Mouse (Mus musculus): ENCODE data around the gene Cyp2f2.

The Cyp2f2 gene

DNA sequence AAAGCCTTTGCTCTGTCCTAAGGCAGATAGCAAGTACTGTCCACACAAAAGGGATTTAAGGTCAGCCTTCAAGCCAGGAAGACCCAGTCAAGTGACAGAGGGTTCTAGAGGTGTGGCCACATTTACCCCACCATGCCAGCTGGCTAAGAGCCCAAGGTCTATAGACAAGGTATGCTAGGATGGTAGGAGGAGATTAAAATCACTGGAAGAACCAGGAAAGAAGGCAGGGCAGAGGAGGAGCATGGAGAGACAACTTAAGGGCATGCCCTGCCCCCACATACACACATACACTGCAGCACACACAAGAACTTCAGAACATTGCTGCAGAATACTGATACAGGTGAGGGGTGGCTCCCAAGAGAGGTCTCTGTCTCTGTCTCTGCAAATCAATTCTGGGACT lies at the start of gene Cyp2f2:
Gene Cyp2f2 (plus strand): TSS at position 234 of the 400 bp plus-strand sequence.
- DNase-seq = no peak

DNA sequence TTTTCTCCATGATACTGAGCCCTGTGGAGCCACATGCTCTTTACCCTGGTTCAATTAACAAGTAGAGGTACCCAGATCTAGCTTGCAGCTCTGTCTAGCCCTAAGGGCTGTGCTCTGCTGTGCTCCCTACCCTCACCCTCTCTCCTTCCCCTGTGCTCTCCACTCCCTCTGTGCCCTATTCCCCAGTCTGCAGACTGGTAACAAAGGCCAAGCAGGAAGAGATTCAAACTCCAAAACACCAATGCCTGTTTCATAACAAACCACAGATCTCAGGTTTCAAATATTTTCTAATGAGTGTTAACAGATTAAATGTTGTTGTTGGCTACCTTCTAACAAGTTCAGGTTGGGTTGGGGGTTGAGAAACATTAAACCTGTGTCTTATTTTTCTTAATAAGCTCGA lies 41.1 kb upstream of the Cyp2f2 start:
- no peak for DNase-seq

DNA sequence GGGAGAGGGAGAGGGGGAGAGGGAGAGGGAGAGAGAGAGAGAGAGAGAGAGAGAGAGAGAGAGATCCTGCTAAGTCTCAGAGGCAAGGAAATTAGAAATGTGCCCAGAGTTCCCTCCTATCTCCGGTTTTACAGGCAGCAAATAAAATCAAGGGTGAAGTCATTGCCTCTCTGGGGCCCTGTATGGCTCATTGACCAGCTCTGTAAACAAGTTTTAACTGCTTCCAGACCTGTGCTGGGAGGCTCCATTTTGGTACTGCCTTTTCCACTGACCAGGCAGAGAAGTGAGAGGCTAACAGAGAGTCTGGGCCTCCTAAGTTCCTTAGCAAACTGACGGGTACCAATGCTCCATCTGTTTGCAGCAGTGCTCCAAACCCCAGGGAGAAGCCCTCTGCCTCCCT lies 38.1 kb upstream of the Cyp2f2 start:
- no peak for DNase-seq

DNA sequence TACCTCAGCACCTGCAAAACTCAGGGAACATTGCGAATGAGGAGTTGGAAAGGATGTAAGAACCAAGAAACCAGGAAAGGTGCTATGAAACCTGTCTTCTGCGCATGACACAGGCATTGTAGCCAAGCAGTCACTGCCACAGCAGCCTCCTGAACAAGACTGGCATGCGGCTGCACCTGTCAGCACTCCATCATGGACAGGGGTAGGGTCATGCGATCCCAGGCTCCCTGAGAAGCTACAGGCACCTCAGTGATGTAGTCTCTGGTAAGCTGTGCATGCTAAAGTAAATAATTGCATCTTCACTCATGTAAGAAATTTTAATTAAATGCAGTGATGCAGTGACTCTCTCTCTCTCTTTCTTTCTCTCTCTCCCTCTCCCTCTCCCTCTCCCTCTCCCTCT lies 28.7 kb upstream of the Cyp2f2 start:
- no peak for DNase-seq

DNA sequence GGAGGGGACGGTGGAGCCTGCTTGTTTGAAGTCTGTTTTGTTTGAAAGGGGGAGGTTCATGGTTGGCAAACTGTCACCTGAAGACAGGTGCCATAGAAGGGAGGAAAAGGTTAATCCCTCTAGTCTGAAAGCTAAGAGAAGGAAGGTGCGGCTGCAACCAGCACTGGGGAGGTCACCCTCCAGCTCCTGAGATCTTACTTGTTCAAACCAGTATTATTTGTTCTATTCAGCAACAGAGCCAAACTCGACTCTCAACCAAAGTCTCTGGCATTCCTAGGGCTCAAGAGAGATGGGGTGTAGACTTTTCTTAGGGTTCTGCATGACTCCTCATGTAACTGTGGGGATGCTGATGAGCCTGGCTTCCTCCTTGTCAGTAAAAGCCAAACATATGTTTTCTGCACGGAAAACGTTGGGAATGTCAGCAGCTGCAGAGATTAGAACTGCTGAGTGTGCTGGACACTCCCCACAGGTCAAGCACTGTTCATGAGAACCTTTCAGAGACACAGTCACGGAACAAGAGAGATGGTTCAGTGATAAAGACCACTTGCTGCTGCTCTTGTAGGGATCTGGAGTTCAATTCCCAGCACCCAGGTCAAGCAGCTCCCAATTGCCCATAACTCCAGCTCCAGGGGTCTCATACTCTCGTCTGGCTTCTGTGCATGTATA lies 27.5 kb upstream of the Cyp2f2 start:
- no peak for DNase-seq

DNA sequence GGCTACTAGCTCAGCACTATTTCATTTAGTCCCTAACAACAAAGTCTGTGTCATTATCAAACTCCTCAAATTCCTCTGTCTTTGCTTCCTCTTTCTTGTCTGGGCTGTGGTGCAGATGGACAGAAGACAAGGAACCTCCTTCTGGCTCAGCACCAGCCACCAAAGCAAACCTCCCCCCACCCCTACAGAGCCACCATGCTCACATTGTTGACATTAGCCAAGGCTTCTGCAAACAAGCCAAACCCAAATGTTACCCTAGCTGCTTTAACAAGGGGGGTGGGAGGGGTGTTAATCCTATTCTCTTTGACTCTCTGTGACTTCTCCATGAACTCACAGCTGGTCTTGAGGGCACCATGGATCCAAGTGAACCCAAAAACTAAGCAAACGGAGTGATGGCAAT lies 26.8 kb upstream of the Cyp2f2 start:
- DNase-seq = no peak

DNA sequence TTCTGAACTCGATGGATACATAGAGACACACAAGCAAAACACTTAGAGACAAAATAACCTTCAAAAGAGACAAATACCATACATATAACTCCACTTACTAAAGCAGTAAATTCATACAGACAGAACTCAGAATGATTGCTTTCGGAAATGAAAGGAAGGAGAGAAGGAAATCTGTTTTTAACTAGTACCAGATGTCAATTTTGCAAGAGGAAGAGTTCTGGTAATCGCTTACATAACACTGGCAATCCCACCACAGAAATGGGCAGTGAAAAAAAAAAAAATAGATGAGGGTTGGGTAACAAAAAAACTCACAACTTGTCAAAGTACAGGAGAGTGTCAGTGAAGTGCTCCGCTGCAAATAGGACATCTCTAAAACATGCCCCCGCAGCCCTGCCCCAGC lies 14.8 kb upstream of the Cyp2f2 start:
- no peak for DNase-seq

DNA sequence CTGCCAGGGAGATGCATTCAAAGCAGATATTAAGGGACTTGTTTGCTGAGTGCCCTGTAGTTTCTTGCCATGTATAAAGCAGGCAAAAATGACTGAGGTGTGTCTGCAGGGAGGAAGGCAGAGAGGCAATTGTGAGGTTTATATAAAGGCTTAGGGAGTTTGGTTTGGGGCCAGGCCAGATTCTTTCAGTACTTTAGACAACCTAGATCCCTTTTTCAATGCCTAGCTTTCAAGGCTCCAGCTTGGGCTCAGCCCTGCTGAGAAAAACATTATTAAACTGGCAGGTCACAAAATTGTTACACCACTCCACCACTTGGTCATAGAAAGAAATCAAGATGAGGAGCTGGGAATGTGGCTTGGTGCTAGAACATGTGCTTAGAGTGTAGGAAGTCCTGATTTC lies 9.4 kb upstream of the Cyp2f2 start:
- DNase-seq = no peak

DNA sequence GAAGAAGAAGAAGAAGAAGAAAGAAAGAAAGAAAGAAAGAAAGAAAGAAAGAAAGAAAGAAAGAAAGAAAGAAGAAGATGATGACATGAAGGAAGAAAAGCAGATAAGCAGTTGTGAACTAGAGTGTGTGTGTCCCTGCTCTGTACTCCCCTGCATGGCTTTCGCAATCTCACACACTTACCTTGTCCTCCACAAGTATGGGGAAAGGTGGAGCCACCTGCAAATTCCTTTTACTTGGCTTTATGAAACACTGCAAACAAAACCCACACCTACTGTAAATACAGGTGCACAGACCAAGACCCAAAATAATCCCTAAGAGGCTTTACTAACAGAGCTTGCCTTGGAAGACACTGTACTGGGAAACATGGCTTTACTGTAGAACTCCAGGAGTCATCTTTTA lies 8.7 kb upstream of the Cyp2f2 start:
- peak; percentile 29 for DNase-seq

DNA sequence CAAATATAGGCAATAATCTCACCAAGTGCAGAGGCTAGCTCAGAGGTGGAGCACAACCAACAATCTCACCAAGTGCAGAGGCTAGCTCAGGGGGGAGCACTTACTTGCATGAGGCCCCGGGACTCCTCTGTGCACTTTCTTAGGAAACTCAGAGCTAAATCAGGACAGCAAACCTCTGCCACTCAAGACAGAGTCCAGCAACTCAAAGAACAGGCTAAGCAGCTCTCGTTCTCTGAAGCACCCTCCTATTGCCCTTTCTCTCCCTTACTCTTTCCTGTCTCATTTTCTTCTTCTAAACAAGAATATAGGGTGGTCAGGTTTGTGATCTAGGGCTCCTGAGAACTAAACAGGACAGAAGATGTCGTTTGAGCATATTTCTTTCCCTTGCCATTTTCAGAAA lies 7.7 kb upstream of the Cyp2f2 start:
- DNase-seq = no peak

DNA sequence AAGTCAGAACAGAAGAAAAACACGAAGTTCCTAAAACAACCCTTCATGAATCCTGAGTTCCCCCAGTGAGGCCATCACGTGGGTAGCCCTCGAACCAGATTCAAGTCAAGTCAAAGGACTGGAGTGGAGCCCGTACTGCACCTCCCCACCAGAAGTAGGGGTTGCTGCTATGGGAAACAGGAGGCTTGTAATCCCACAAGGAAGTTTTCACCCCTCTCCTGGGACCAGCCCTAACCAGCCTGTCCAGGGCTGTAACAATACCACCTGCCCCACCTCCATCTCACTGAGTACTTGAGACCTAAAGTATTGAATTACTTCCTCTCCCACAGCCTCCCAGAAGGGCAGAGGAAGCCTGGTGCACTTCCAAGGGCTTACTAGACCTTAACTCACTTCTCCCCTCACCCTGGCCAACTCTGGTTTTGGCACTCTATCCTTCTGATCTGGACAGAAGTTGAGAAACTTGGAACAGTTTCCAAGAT lies 1.6 kb upstream of the Cyp2f2 start:
- DNase-seq = peak; percentile 45

DNA sequence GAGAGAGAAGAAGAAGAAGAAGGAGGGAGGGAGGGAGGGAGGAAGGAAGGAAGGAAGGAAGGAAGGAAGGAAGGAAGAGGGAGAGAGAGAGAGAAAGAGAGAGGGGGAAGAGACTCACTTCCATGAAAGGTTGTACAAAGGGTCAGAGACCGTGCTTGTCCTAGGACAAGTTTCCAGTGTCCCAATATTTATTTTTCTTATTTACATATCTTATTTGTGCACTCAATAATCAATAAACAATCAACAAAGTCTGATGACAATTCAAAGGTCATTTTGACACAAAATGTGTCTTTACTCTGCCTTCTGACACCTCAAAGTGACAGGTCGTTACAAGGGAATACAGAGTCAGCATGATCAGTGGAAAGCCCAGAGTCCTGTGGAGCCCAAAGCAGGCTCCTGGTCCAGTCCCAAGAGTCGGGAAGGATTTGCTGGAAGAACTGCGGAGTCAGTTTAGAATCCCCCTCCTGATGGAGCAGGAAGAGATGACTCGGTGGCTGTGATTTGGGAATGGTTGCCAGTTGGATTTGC lies 4.7 kb downstream of the Cyp2f2 start:
- no peak for DNase-seq

DNA sequence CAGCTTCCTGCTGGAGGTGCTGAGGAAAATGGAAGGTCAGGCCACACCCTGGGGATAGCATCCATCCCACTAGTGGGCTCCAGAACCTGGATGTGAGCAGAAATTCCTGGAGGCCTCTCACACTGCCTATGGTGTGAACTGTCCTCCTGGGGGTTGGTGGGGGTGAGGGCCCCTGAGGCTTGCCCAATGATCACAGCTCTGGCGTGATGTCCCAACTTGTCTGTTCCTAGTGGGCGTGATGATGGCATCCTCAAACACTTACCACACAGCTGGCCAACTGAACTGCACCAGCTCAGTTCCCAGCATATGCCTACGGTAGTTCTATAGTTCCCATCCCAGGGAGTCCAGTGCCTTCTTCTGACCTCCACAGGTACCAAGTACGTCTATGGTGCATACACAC lies 5.3 kb downstream of the Cyp2f2 start:
- no peak for DNase-seq

DNA sequence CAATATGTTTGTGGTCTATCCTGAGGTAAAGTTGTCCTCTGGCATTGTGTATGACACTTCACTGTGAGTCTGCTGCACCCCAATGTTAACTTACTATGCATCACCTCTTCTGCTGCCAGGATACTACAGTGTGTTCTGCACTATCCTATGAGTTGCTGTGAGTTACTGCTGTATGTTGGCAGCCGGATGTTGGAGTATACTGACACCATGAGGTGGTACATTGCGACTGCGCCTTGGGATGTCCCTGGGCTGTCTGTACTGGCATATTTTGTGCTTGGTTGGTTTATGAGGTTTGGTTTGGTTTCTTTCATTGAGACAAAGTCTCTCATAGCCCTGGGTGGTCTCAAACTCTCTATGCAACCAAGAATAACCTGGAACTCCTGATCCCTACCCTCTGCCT lies 8.5 kb downstream of the Cyp2f2 start:
- peak; percentile 48 for DNase-seq

DNA sequence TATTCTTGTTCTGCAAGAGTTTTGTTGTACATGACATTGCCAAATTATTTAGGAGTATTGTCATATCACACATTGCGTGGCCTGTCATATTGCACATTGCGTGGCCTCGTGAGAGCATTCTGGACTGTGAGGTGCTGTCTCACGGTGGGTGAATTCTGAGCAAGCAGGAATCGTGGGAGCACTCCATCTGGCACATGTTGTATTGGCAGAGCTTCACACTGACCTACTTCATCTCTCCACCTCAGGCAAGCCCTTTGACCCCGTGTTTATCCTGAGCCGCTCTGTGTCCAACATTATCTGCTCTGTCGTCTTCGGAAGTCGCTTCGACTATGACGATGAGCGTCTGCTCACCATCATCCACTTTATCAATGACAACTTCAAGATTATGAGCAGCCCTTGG lies 9.2 kb downstream of the Cyp2f2 start:
- DNase-seq = no peak

DNA sequence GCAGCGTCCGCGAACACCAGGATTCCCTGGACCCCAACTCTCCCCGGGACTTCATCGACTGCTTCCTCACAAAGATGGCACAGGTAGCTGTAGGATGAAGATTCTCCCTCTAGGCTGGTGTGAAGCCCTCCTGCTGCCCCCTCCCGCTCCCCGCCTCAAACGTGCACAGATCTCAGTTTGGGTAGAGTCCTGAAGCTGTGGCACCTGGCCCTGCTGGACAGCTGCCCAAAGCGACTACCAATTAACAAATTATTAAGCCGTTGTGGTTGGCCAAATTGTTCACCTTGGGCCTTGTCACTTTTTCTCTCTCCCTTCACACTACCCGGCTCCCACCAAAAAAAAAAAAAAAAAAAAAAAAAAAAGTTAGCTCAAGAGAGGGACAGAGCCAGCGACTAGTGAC lies 10.1 kb downstream of the Cyp2f2 start:
- no peak for DNase-seq

DNA sequence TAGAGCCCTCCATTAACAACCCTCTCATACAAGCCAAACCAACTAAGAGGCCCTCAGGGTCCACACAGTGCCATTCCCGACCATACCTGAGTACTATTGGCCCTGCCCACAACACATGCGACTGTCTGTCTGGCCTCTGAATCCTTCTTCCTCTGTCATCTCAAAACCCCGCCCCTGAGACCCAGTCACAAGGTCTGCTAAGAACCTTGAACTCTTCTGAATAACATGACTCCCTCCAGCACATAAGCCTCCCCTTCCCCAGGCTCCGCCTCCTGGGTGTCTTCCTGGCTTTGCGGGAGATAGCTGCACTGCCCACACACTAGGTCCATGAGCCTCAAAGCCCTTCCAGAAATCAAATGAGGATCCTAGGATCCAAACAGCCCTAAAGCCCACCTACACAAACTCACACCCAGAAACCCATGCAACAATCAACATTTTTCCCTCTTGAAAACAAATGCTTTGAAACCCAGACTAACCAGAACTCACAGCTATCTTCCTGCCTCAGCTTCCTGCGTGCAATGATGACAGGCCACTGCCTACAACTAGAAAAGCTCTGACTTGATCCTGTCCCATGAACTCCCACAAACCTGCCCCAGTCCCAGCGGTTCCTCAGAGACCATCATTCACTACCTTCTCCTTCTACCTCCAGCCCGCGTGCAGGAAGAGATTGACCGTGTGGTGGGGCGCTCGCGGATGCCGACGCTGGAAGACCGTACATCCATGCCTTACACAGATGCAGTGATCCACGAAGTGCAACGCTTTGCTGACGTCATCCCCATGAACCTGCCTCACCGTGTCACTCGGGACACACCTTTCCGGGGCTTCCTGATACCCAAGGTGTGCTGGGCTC lies 11.0 kb downstream of the Cyp2f2 start:
- DNase-seq = no peak

DNA sequence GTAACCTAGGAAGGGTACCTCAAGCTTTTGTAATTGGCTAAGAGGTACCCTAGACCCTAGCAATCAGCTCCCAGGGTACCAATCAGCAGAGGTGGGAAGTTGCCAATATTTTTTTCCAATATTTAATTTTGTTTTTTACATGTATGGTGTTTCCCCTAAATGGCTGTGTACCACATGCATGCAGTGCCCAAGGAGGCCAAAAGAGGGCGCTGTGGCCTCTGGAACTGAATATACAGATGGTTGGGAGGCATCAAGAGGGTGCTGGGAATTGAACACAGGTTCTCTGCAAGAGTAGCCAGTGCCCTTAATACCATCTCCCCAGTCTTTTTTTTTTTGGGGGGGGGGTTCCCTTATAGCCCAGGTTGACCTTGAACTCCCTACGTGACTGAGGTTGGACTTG lies 11.7 kb downstream of the Cyp2f2 start:
- no peak for DNase-seq

DNA sequence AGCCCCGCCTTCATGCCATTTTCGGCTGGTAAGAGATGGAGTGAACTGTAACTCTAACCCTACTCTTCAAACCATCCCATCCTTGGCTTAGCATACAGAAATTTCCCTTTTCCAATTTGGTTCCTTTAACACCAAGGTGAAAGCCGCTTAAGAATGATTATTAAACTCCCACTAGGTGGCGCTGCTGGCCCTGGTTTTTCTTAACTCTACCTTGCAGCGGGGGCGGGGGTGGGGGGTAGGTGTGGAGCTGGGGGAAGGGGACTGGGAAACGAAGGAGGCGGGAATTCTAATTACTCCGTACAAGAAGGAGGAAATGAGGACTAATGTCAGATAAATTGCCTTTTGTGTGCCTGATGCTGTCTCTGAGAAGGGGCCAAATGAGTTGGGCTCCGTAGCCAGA lies 12.9 kb downstream of the Cyp2f2 start:
- DNase-seq = peak; percentile 76

DNA sequence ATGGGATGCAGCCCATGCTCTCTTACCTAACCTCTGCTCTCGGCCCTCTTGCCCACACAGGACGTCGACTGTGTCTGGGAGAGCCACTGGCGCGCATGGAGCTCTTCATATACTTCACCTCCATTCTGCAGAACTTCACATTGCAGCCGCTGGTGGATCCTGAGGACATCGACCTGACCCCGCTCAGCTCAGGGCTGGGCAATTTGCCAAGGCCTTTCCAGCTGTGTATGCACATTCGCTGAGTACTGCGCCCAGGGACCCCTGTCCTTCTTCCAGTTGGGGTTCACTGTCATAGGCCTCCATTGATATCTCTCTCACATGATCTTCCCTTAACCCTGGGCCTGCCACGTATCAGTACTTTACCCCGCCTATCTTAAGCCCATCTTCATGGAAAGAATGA lies 13.4 kb downstream of the Cyp2f2 start:
- DNase-seq = peak; percentile 17

DNA sequence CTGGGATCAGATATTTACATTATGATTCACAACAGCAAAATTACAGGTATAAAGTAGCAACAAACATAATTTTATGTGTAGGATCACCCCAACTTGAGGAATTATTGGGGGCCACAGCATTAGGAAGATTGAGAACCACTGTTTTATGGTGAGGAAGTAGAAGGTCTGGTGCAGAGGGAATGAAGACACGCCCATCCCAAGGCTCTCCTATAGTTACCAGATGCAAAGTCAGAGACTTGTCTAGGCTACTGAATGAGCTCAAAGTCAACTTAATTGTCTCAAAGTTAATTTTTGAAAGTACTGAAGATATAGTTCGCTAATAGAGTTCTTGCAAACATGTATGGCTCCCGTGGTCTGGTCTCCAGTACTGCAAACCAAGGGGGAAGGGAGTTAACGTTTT lies 14.0 kb downstream of the Cyp2f2 start:
- no peak for DNase-seq

DNA sequence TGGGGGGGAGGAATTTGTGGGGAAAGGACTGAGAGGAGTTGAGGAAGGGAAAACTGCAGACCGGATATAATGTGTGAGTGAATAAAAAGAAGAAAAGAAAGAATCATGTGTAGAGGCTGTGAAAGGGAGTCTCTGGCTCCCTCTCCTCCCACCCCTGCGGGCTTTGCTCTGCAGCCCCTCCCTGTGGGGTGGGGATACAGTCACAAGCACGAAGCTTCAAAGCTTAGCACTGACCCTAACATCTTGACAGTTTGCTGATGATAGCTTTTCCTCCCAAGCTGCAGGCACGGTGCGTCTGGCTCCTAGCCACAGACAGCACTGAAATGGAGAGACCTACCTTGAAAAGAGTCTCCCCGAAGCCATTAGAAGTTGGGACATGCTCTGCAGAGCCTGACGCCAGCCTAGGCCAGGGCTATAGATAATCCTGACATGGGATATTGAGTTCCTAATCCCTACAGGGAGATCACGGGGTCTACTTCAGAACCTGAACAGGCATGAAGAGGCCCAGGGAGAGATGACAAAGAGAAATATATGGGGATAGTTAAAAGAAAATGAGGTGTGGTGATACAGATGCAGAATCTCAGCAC lies 16.8 kb downstream of the Cyp2f2 start:
- no peak for DNase-seq

DNA sequence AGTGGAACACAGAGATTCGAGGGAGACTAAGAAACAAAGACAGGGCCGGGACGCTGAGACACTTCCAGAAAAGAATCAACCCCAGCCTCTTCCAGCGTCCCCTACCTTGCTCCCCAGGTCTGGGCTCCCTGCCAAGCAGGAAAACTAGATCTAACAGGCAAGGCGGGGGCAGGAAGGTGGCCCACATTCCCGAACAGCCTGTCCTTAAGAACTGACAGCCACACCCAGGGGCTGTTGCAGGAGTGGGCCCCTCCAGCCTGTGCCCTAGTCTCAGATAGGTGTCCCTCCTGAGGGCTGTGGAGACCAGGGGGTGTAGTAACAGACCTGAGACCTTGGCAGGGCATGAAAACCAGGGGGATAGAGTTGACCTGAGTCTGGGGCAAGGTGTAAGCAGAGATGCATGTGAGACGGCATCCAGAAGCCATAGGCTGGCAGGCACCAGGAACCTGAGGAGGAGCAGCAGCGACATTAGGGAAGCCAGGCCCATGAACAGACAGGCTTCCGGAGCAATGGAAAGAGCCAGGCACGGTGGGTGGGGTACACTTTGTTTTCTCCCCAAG lies 33.6 kb downstream of the Cyp2f2 start, which contains the start of gene Cyp2t4:
Gene Cyp2t4 (plus strand): TSS at position 510 of the 560 bp plus-strand sequence.
- peak; percentile 71 for DNase-seq

All from lung, postnatal 14 days (tissue).